Mouse (Mus musculus): ENCODE data around the gene Bbof1.

Bbof1 gene

GRCm38 (mm10) chr12:84468701-84469100, 59.8 kb downstream of the Bbof1 start:
- DNase-seq (ENCODE audit: low read depth, low spot score), result no peak

- DNase-seq (ENCODE audit: low read depth, low spot score), result no peak
These were observed 70.1 kb downstream of the Bbof1 start for GRCm38 (mm10) chr12:84478937-84479336.

- DNase-seq (ENCODE audit: low read depth, low spot score), result no peak
These were observed 72.4 kb downstream of the Bbof1 start for GRCm38 (mm10) chr12:84481251-84481650.

- DNase-seq (ENCODE audit: low read depth, low spot score), result no peak
These were observed 74.1 kb downstream of the Bbof1 start for GRCm38 (mm10) chr12:84482778-84483585.

- DNase-seq (ENCODE audit: low read depth, low spot score), result no peak
These were observed 78.6 kb downstream of the Bbof1 start for GRCm38 (mm10) chr12:84487324-84488056.
